Mouse (Mus musculus): Measurements from ENCODE around the gene Tmem106c. TPM values are rescaled to one million over a fixed set of nuclear protein-coding genes. Genes with fewer than 3 reads are reported as not detected.

Gene Tmem106c
- 10 to 100 TPM; 20.1 to 22.2 TPM for total RNA-seq (2021)
- long read RNA-seq, transcript Tmem106c-201 (8 exons, 1,623 nt) = major isoform, 12 of 28 reads
- long read RNA-seq, transcript Tmem106c-202 (8 exons, 1,455 nt) = minor isoform, 10 of 28 reads
- long read RNA-seq, partial matches to known transcripts = 4 of 28 reads
- long read RNA-seq, other reads (novel, unspliced or antisense) = 2 of 28 reads

GRCm38 (mm10) chr15:97963989-97964835 lies at the start of gene Tmem106c:
Tmem106c (plus strand) TSS chr15:97964200.
- DNase-seq (ENCODE audit: low spot score in 2 of 2) = peak; percentile 94 to 96

- DNase-seq (ENCODE audit: low spot score in 2 of 2) = no peak
Observed at GRCm38 (mm10) chr15:97914331-97914747, 49.7 kb upstream of the Tmem106c start.

GRCm38 (mm10) chr15:97917994-97918393 lies 46.0 kb upstream of the Tmem106c start:
- DNase-seq (ENCODE audit: low spot score in 2 of 2) = no peak

GRCm38 (mm10) chr15:97919217-97919616 lies 44.8 kb upstream of the Tmem106c start:
- no peak for DNase-seq (ENCODE audit: low spot score in 2 of 2)

GRCm38 (mm10) chr15:97920306-97920705 lies 43.7 kb upstream of the Tmem106c start:
- DNase-seq (ENCODE audit: low spot score in 2 of 2) = no peak

- no peak for DNase-seq (ENCODE audit: low spot score in 2 of 2)
Observed at GRCm38 (mm10) chr15:97921796-97922195, 42.2 kb upstream of the Tmem106c start.

GRCm38 (mm10) chr15:97922421-97922820 lies 41.6 kb upstream of the Tmem106c start:
- DNase-seq (ENCODE audit: low spot score in 2 of 2) = no peak

- no peak for DNase-seq (ENCODE audit: low spot score in 2 of 2)
Observed at GRCm38 (mm10) chr15:97927018-97927417, 37.0 kb upstream of the Tmem106c start.

- DNase-seq (ENCODE audit: low spot score in 2 of 2) = no peak
Observed at GRCm38 (mm10) chr15:97927821-97928220, 36.2 kb upstream of the Tmem106c start.

GRCm38 (mm10) chr15:97929259-97929824 lies 34.7 kb upstream of the Tmem106c start:
- DNase-seq (ENCODE audit: low spot score in 2 of 2) = no peak

- no peak for DNase-seq (ENCODE audit: low spot score in 2 of 2)
Observed at GRCm38 (mm10) chr15:97932441-97932840, 31.6 kb upstream of the Tmem106c start.

GRCm38 (mm10) chr15:97938580-97938979 lies 25.4 kb upstream of the Tmem106c start:
- DNase-seq (ENCODE audit: low spot score in 2 of 2) = peak; percentile 28 to 30

GRCm38 (mm10) chr15:97940088-97940487 lies 23.9 kb upstream of the Tmem106c start:
- DNase-seq (ENCODE audit: low spot score in 2 of 2) = no peak

GRCm38 (mm10) chr15:97941306-97941705 lies 22.7 kb upstream of the Tmem106c start:
- DNase-seq (ENCODE audit: low spot score in 2 of 2) = no peak

GRCm38 (mm10) chr15:97942538-97942937 lies 21.5 kb upstream of the Tmem106c start:
- DNase-seq (ENCODE audit: low spot score in 2 of 2) = no peak

GRCm38 (mm10) chr15:97943356-97943755 lies 20.6 kb upstream of the Tmem106c start:
- no peak for DNase-seq (ENCODE audit: low spot score in 2 of 2)

GRCm38 (mm10) chr15:97944919-97945574 lies 19.0 kb upstream of the Tmem106c start:
- DNase-seq (ENCODE audit: low spot score in 2 of 2) = no peak

- DNase-seq (ENCODE audit: low spot score in 2 of 2) = no peak
Observed at GRCm38 (mm10) chr15:97945656-97946315, 18.2 kb upstream of the Tmem106c start.

- no peak for DNase-seq (ENCODE audit: low spot score in 2 of 2)
Observed at GRCm38 (mm10) chr15:97948720-97949119, 15.3 kb upstream of the Tmem106c start.

GRCm38 (mm10) chr15:97949706-97950105 lies 14.3 kb upstream of the Tmem106c start:
- no peak for DNase-seq (ENCODE audit: low spot score in 2 of 2)

- no peak for DNase-seq (ENCODE audit: low spot score in 2 of 2)
Observed at GRCm38 (mm10) chr15:97950240-97950639, 13.8 kb upstream of the Tmem106c start.

Data from layer of hippocampus, postnatal 10 days (tissue).